Mouse (Mus musculus) G1E (cell line): ENCODE results near the gene Eif2b2.

Experiments used
- CTCF ChIP-seq: IDR thresholded peaks from 2 replicates; pipeline ENCODE4 v1.5.1; 2012; ENCODE audit warnings: low read depth, low read length, inconsistent platforms, mixed read lengths
- POLR2AphosphoS5 ChIP-seq: IDR thresholded peaks from 2 replicates; pipeline ENCODE4 v1.6.1; 2012; ENCODE audit warnings: low read depth, low read length, inconsistent platforms; ENCODE audit not compliant: insufficient replicate concordance

GRCm38 (mm10) chr12:85204105-85204504 lies 15.2 kb upstream of the Eif2b2 start:
- TF ChIP-seq POLR2AphosphoS5: no peak
- no peak for TF ChIP-seq CTCF
